In genomic region chr1:136228328-136229039, GRCm38 (mm10) we compare ENCODE assay signal across 9 mouse cellular contexts. TPM values are rescaled to one million over a fixed set of nuclear protein-coding genes. Genes with fewer than 3 reads are reported as not detected.
DNase-seq lines count a peak whose midpoint lies in the region; ATAC-seq and TF ChIP-seq lines count a peak whose summit lies in the region.
"Had no signal": no experiment of that assay in that cellular context is flagged by ENCODE, and none has a peak within 500 bp of the region (broad histone marks: within the 10 kb centered on the region; RNA-seq: fewer than 3 reads in every experiment).

No protein-coding gene starts in this region.

- no peak overlapping the region for H3K4me3 ChIP-seq in lung, adult 2 months (replicated peaks; ENCODE audit: extremely low read depth, low read depth, low read length)
- no peak overlapping the region for H3K4me3 ChIP-seq in midbrain, postnatal 0 days (ENCODE audit: low read depth, low read length)

- H3K9me3 ChIP-seq in midbrain, postnatal 0 days (ENCODE audit: low read length), result no peaks in the 10 kb centered on the region

- TF ChIP-seq CTCF in lung, adult 2 months (IDR thresholded peaks at IDR 0.05; ENCODE audit: insufficient read depth, low read length), result no peak
- TF ChIP-seq CTCF in midbrain, postnatal 0 days (IDR thresholded peaks at IDR 0.05), result no peak

- H3K4me1 ChIP-seq in lung, adult 2 months (ENCODE audit: control insufficient read depth, insufficient read depth, low read length), result no peaks in the 10 kb centered on the region
- H3K4me1 ChIP-seq in midbrain, postnatal 0 days (ENCODE audit: insufficient read depth, low read length), result peaks cover 14% of the 10 kb centered on the region

- peak overlapping the region; percentile 4; the same call in 1 of the 2 replicates for H3K4me2 ChIP-seq in midbrain, postnatal 0 days (ENCODE audit: low read depth, low read length, poor library complexity, severe bottlenecking)

- no peaks in the 10 kb centered on the region for H3K36me3 ChIP-seq in midbrain, postnatal 0 days (ENCODE audit: insufficient read depth, low read length)

- DNase-seq in lung, adult 2 months, result peak; percentile 14
- no peak for DNase-seq in lung, postnatal 14 days
- peak; percentile 69 for DNase-seq in fibroblast of lung, adult 2 months (ENCODE audit: low read depth)
- DNase-seq in kidney, postnatal 25 days, result peak; percentile 79 to 92
- DNase-seq in midbrain, postnatal 0 days (ENCODE audit: low spot score), result no peak
- no peak for DNase-seq in right cerebral cortex, postnatal 10 days (ENCODE audit: low spot score in 2 of 2)
- no peak for DNase-seq in cerebellum, postnatal 14 days

- H3K27me3 ChIP-seq in midbrain, postnatal 0 days (ENCODE audit: insufficient read depth, low read length), result no peaks in the 10 kb centered on the region

- H3K9ac ChIP-seq in midbrain, postnatal 0 days (replicated peaks; ENCODE audit: low read length, poor library complexity, severe bottlenecking), result no peak overlapping the region

- TF ChIP-seq POLR2A in lung, adult 2 months (IDR thresholded peaks at IDR 0.05; ENCODE audit: borderline replicate concordance, extremely low read depth, low read depth, low read length), result no peak

- ATAC-seq in midbrain, postnatal 0 days (ENCODE audit: low FRiP score), result peak; percentile 9; the same call in 1 of the 2 replicates
- no peak for ATAC-seq in erythroid progenitor cell, adult 5-6 weeks (replicated peaks; ENCODE audit: low FRiP score, poor library complexity, severe bottlenecking)

- H3K27ac ChIP-seq in midbrain, postnatal 0 days (ENCODE audit: low read depth, low read length), result no peak overlapping the region

- WGBS in lung, adult 2 months, result 27% methylated on average over 13 of the region's 13 CpGs
- 15% methylated on average over 13 of the region's 13 CpGs for WGBS in midbrain, postnatal 0 days

RNA-seq across cellular contexts. Expression of gene Inava, which starts 5.6 kb away (rescaled TPM):
- polyA plus RNA-seq in lung, adult 2 months (2012; rRNA removed), result 4.2 and 7.3 TPM in 2 replicates
- 4.1 and 5.2 TPM in 2 replicates for total RNA-seq in midbrain, postnatal 0 days (2014; rRNA removed)
- 1.4 and 2.2 TPM in 2 replicates for polyA plus RNA-seq in midbrain, postnatal 0 days (2015; fragmentation: Nextera tagmentation; extraction: Ambion mirVana)
- total RNA-seq in erythroid progenitor cell, adult 5-6 weeks (2015; ENCODE audit: low replicate concordance), result not detected in 2 replicates
- total RNA-seq in erythroid progenitor cell, adult 5-6 weeks (2017; ENCODE audit: low replicate concordance), result not detected in 2 replicates

RNA-seq across cellular contexts. Expression of gene Mroh3, which starts 15.9 kb away (rescaled TPM):
- polyA plus RNA-seq in lung, adult 2 months (2012; rRNA removed), result 0.14 TPM in 1 of 2 replicates, not detected in the other
- total RNA-seq in midbrain, postnatal 0 days (2014; rRNA removed), result 0.27 TPM in 1 of 2 replicates, not detected in the other
- not detected in 2 replicates for polyA plus RNA-seq in midbrain, postnatal 0 days (2015; fragmentation: Nextera tagmentation; extraction: Ambion mirVana)
- not detected in 2 replicates for total RNA-seq in erythroid progenitor cell, adult 5-6 weeks (2015; ENCODE audit: low replicate concordance)
- total RNA-seq in erythroid progenitor cell, adult 5-6 weeks (2017; ENCODE audit: low replicate concordance), result not detected in 2 replicates
- total RNA-seq: heart, postnatal 14 days had no signal

RNA-seq across cellular contexts. Expression of gene Gpr25, which starts 32.2 kb away (rescaled TPM):
- polyA plus RNA-seq in lung, adult 2 months (2012; rRNA removed), result 0.14 and 0.45 TPM in 2 replicates
- total RNA-seq in midbrain, postnatal 0 days (2014; rRNA removed), result 1.3 and 2.8 TPM in 2 replicates
- polyA plus RNA-seq in midbrain, postnatal 0 days (2015; fragmentation: Nextera tagmentation; extraction: Ambion mirVana), result 1.7 and 2.1 TPM in 2 replicates
- total RNA-seq in erythroid progenitor cell, adult 5-6 weeks (2015; ENCODE audit: low replicate concordance), result not detected in 2 replicates
- total RNA-seq in erythroid progenitor cell, adult 5-6 weeks (2017; ENCODE audit: low replicate concordance), result not detected in 2 replicates
- total RNA-seq: heart, postnatal 14 days had no signal

Comparison
In these comparisons a context has a peak if more than half of its experiments do, and no peak if none do; other contexts are left out.
1. DNase-seq: peak in lung, adult 2 months (single experiment), fibroblast of lung, adult 2 months (single experiment) and kidney, postnatal 25 days (2 of 2); none in lung, postnatal 14 days (single experiment), midbrain, postnatal 0 days (single experiment), right cerebral cortex, postnatal 10 days (0 of 2) and cerebellum, postnatal 14 days (0 of 2).